Mouse (Mus musculus) limb, embryonic 12.5 days (tissue): ENCODE measurements around the gene Lclat1. TPM values are rescaled to one million over a fixed set of nuclear protein-coding genes. Genes with fewer than 3 reads are reported as not detected.
"Not testable (repeated sequence)": the region's sequence is repeated elsewhere in the genome, so short reads cannot be mapped to it uniquely, and the experiment has no call there.

Experiments
- ATAC-seq: fragments of 200-750 bp; cut with Nextera tagmentation; 2 replicates; pipeline ENCODE4 v1.8.0; 2017; ENCODE audit warnings: low read depth, moderate TSS enrichment; ENCODE audit not compliant: insufficient number of reproducible peaks, insufficient read depth, low FRiP score, low TSS enrichment
- H3K27ac ChIP-seq: fragments of 300-500 bp; sonication (generic); 2 replicates; pipeline ENCODE4 v1.5.1; 2016; ENCODE audit warnings: mild to moderate bottlenecking, moderate library complexity
- H3K27me3 ChIP-seq: fragments of 300-500 bp; sonication (generic); 2 replicates; pipeline ENCODE4 v1.6.1; 2016; ENCODE audit warnings: mild to moderate bottlenecking, moderate library complexity
- H3K36me3 ChIP-seq: fragments of 300-500 bp; sonication (generic); 2 replicates; pipeline ENCODE4 v1.6.1; 2016; ENCODE audit warnings: mild to moderate bottlenecking, moderate library complexity
- H3K4me1 ChIP-seq: fragments of 300-500 bp; sonication (generic); replicated peaks from 2 replicates; pipeline ENCODE4 v1.6.1; 2016
- H3K4me2 ChIP-seq: fragments of 300-500 bp; sonication (generic); 2 replicates; pipeline ENCODE4 v1.6.1; 2016; ENCODE audit warnings: mild to moderate bottlenecking, moderate library complexity
- H3K4me3 ChIP-seq: fragments of 300-500 bp; sonication (generic); replicated peaks from 2 replicates; pipeline ENCODE4 v1.5.1; 2016; ENCODE audit warnings: mild to moderate bottlenecking
- H3K9ac ChIP-seq: fragments of 300-500 bp; sonication (generic); replicated peaks from 2 replicates; pipeline ENCODE4 v1.6.1; 2016; ENCODE audit warnings: mild to moderate bottlenecking, moderate library complexity
- H3K9me3 ChIP-seq: fragments of 300-500 bp; sonication (generic); 2 replicates; pipeline ENCODE4 v1.6.1; 2016; ENCODE audit warnings: mild to moderate bottlenecking, moderate library complexity
- WGBS: fragments of 180-500 bp; shearing (Covaris S2); methylation state at CpG from one replicate; pipeline ENCODE4 v1.1.7; 2016; 5-methylcytosine and 5-hydroxymethylcytosine counted together
- polyA plus RNA-seq: library from polyadenylated mRNA; unstranded; fragments of >200 nt; fragmentation: Nextera tagmentation; extraction: Ambion mirVana; gene quantifications from 2 replicates; pipeline ENCODE4 v1.2.1, GENCODE M21; 2016

The Lclat1 gene
- polyA plus RNA-seq, 1 experiment from 2014 or later, result 7.5 TPM

GRCm38 (mm10) chr17:73145426-73145825 is 37.6 kb downstream of the Lclat1 start:
- 85% methylated on average over 2 of the region's 2 CpGs for WGBS
- no peak for ATAC-seq

DNA sequence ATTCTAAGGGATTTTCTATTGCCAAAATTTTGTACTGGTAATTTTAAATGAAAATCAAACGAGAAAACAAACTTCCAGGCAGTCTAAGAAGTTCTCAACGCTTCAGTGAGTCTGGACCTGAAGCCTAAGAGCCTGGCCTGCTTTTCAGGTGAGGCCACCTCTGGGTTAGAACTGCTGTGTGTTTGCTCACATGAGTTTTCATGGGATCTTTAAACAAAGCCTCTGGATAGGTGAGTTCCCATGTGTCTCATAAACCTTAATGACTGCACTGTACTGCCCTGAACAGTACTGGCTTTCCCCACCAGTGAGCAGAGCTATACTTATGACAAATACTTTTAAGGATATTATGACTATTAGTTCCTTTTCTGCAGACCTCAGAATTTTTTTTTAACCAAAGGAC is 40.8 kb downstream of the Lclat1 start:
- H3K4me1 ChIP-seq, result peaks cover 9% of the 10 kb centered on the region
- H3K36me3 ChIP-seq, result no peaks in the 10 kb centered on the region
- H3K4me2 ChIP-seq, result no peak overlapping the region
- H3K4me3 ChIP-seq, result no peak overlapping the region
- no peak overlapping the region for H3K9ac ChIP-seq
- no peaks in the 10 kb centered on the region for H3K27me3 ChIP-seq
- no peaks in the 10 kb centered on the region for H3K9me3 ChIP-seq
- WGBS, result 75% methylated on average over 2 of the region's 2 CpGs
- no peak for ATAC-seq
- no peak overlapping the region for H3K27ac ChIP-seq

More at GRCm38 (mm10) chr17:73145426-73145825, 37.6 kb downstream of the Lclat1 start:
- H3K27ac ChIP-seq, result no peak overlapping the region
- H3K4me2 ChIP-seq, result no peak overlapping the region
- H3K4me3 ChIP-seq, result no peak overlapping the region
- H3K9me3 ChIP-seq, result 0 out of 2 replicates have a peak, but pooled peaks cover 1% of the 10 kb centered on the region
- peaks cover 9% of the 10 kb centered on the region for H3K4me1 ChIP-seq
- no peaks in the 10 kb centered on the region for H3K27me3 ChIP-seq
- H3K9ac ChIP-seq, result no peak overlapping the region
- H3K36me3 ChIP-seq, result no peaks in the 10 kb centered on the region

DNA sequence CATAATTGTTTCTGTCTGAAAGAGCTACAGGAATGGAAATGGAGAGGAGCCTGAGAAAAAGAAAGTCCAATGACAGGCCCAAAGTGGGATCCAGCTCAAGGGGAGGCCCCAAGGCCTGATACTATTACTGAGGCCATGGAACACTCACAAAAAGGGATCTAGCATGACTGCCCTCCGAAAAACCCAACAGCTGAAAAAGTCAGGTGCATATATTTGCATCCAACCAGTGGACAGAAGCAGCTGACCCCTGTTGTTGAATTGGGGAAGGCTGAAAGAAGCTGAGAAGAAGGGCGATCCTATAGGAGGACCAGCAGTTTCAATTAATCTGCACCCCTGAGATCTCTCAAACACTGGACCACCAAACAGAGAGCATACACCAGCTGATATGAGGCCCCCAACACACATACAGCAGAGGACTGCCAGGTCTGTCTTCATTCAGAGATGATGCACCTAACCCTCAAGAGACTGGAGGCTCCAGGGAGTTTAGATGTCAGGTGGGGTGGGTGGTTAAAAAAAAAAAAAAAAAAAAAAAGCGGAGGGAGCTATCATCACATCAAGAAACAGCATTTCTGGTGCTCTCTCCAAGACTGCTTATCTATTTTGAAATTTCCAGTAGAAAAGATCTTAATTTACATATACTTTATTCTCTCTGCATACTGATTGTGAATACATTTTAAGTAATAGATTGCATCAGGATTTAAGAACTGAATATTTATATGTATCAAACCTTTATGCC is 45.2 kb downstream of the Lclat1 start:
- H3K27ac ChIP-seq, H3K27me3 ChIP-seq, ATAC-seq, H3K36me3 ChIP-seq, H3K4me2 ChIP-seq, H3K4me1 ChIP-seq, H3K9me3 ChIP-seq, H3K4me3 ChIP-seq, H3K9ac ChIP-seq: not testable (repeated sequence)
- 96% methylated on average over 3 of the region's 3 CpGs for WGBS

DNA sequence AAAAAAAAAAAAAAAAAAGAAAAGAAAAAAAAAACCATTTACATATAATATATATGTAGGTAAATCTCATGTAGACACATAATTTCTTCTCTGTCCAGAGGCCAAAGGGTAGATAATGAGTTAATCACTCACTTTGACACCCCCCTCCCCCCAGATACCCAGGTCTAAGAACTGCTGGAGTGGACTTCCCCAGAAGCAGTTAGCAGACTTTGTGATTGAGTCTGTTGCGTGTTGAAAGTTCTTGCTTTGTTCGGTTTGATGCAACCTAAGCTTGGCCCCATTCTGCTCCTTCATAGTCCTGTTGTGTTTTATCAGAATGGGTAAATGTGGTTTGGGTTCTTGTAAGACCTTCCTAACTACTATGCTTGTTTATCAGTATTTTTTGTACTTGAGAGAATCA is 45.9 kb downstream of the Lclat1 start:
- ATAC-seq, result no peak
- no peak overlapping the region for H3K9ac ChIP-seq
- peaks cover 3% of the 10 kb centered on the region for H3K4me1 ChIP-seq
- WGBS, result 86% methylated on average over 2 of the region's 2 CpGs
- H3K9me3 ChIP-seq, result no peaks in the 10 kb centered on the region
- H3K27ac ChIP-seq, result no peak overlapping the region
- H3K27me3 ChIP-seq, result no peaks in the 10 kb centered on the region
- no peaks in the 10 kb centered on the region for H3K36me3 ChIP-seq
- no peak overlapping the region for H3K4me3 ChIP-seq
- H3K4me2 ChIP-seq, result no peak overlapping the region

DNA sequence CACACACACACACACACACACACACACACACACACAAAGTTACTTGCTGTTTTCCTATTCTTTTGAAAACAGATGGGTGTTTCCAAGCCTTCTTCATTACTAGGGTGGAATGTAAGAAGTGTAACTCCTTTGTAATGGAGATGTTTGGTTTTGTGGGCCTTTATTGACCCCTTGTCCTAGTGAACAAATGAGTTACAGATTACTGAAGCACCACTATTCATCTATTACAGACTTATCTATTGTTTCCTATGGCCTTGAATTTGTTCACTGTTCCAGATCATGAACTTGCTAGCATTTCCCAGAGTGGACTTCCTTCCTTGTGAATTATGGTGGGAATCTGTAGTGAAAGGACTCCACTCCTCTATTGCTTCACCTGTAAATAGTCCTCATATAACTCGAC is 48.8 kb downstream of the Lclat1 start:
- Histone ChIP-seq H3K4me1 (no peaks in the 10 kb centered on the region), H3K36me3 (no peaks in the 10 kb centered on the region), H3K27me3 (no peaks in the 10 kb centered on the region), H3K27ac (no peak overlapping the region), H3K4me2 (no peak overlapping the region), H3K4me3 (no peak overlapping the region), H3K9me3 (no peaks in the 10 kb centered on the region), H3K9ac (no peak overlapping the region)
- no peak for ATAC-seq
- WGBS, result 90% methylated on average over 1 of the region's 1 CpGs

DNA sequence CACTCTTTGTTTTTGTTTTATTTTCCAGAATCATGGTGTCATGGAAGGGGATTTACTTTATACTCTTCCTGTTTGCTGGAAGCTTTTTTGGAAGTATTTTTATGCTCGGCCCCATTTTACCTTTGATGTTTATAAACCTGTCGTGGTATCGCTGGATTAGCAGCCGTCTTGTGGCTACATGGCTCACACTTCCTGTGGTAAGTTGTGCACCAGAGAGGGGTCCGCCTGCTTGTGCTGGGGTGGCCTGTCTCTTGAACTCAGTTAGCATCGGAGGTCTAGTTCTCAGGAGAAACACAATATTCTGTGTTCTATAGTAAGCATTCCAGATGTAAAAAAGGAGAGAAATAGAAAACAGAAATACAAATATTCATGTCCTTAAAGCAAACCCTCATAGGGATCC is 54.0 kb downstream of the Lclat1 start:
- no peak for ATAC-seq
- no peaks in the 10 kb centered on the region for H3K9me3 ChIP-seq
- no peak overlapping the region for H3K27ac ChIP-seq
- H3K4me3 ChIP-seq, result no peak overlapping the region
- H3K4me1 ChIP-seq, result peaks cover 4% of the 10 kb centered on the region; the same call in 1 of the 2 replicates
- no peaks in the 10 kb centered on the region for H3K27me3 ChIP-seq
- 0 out of 2 replicates have a peak, but pooled peaks cover 7% of the 10 kb centered on the region for H3K36me3 ChIP-seq
- WGBS, result 72% methylated on average over 6 of the region's 6 CpGs
- H3K4me2 ChIP-seq, result no peak overlapping the region
- H3K9ac ChIP-seq, result no peak overlapping the region

DNA sequence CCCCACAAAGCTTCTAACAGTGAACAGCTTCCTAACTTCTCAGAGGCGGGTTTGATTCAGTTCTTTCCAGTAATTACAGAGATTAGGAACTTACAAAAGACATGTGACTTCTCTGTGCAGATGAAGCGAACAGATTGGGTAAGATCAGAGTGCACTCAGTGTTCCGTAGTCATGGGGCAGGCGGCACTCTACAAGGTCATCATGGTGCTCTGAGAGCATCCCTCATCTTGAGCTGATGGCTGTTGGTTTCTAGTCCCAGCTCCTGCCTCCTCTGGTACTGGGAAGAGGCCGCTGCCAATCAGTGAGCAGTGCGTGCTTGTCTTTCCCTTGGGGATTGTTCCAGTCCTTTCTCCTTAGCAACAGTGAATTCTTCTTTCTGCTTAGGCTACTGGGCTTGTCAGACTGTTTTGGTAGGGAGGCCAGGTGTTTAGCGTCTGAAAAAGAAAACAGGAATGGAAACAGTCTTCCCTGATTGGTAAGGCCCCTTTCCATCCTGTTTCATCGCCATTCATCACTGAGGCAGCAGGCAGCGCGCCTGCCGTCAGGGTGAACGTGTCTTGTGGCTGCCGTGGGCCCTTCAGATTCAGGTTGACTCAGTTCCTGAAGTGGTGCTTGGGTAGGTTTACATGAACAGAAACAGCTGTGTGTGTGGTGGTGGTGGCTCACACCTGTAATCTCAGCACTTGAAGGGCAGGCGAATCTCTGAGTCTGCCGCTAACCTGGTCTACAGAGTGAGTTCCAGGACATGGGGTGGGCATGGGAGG is 54.8 kb downstream of the Lclat1 start:
- 83% methylated on average over 15 of the region's 15 CpGs for WGBS
- no peak overlapping the region for H3K4me2 ChIP-seq
- H3K9me3 ChIP-seq, result no peaks in the 10 kb centered on the region
- H3K9ac ChIP-seq, result no peak overlapping the region
- 0 out of 2 replicates have a peak, but pooled peaks cover 7% of the 10 kb centered on the region for H3K36me3 ChIP-seq
- H3K4me1 ChIP-seq, result peaks cover 4% of the 10 kb centered on the region; the same call in 1 of the 2 replicates
- H3K4me3 ChIP-seq, result no peak overlapping the region
- no peaks in the 10 kb centered on the region for H3K27me3 ChIP-seq
- no peak for ATAC-seq
- no peak overlapping the region for H3K27ac ChIP-seq

- Histone ChIP-seq H3K27me3 (no peaks in the 10 kb centered on the region), H3K9ac (no peak overlapping the region), H3K27ac (no peak overlapping the region), H3K4me3 (no peak overlapping the region), H3K36me3 (0 out of 2 replicates have a peak, but pooled peaks cover 7% of the 10 kb centered on the region), H3K4me1 (peaks cover 4% of the 10 kb centered on the region; the same call in 1 of the 2 replicates), H3K9me3 (no peaks in the 10 kb centered on the region), H3K4me2 (no peak overlapping the region)
- 68% methylated on average over 3 of the region's 3 CpGs for WGBS
- ATAC-seq, result no peak
These were observed 55.8 kb downstream of the Lclat1 start for GRCm38 (mm10) chr17:73163597-73163996.

DNA sequence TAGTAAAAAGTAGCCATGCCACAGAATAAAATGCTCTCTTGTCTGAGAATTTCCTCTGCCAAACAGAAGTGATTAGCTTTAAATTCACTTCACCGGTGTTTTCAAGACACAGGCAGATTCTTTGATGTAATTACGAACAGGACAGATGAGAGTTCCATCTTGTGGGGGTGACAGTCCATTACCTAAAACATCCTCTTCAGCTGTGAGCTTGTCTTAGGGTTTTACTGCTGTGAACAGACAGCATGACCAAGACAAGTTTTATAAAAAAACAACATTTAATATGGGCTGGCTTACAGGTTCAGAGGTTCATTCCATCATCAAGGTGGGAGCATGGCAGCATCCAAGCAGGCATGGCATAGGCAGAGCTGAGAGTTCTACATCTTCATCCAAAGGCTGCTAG is 56.3 kb downstream of the Lclat1 start:
- WGBS, result 74% methylated on average over 2 of the region's 2 CpGs
- Histone ChIP-seq H3K27me3 (no peaks in the 10 kb centered on the region), H3K9ac (no peak overlapping the region), H3K4me2 (no peak overlapping the region), H3K27ac (no peak overlapping the region), H3K4me1 (peaks cover 4% of the 10 kb centered on the region; the same call in 1 of the 2 replicates), H3K9me3 (no peaks in the 10 kb centered on the region), H3K4me3 (no peak overlapping the region), H3K36me3 (0 out of 2 replicates have a peak, but pooled peaks cover 7% of the 10 kb centered on the region)
- ATAC-seq, result no peak

DNA sequence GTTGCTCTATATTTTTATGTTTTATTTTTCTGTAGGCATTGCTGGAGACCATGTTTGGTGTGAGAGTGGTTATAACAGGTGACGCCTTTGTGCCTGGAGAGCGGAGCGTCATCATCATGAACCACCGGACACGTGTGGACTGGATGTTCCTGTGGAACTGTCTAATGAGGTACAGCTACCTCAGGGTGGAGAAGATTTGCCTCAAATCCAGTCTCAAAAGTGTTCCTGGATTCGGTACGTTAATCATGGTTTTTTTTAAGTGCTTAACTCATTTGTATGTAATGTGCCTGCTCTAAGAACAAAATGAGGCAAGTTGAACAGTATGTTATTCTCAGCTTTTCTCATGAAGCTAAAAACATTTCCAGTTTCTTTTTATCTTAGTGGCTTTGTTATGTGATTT is 61.7 kb downstream of the Lclat1 start:
- ATAC-seq, result no peak
- Histone ChIP-seq H3K9ac (no peak overlapping the region), H3K4me2 (no peak overlapping the region), H3K27me3 (no peaks in the 10 kb centered on the region), H3K4me3 (no peak overlapping the region), H3K36me3 (peaks cover 12% of the 10 kb centered on the region), H3K9me3 (no peaks in the 10 kb centered on the region), H3K27ac (no peak overlapping the region), H3K4me1 (peaks cover 8% of the 10 kb centered on the region)
- whole genome bisulfite sequencing, result 97% methylated on average over 7 of the region's 7 CpGs

DNA sequence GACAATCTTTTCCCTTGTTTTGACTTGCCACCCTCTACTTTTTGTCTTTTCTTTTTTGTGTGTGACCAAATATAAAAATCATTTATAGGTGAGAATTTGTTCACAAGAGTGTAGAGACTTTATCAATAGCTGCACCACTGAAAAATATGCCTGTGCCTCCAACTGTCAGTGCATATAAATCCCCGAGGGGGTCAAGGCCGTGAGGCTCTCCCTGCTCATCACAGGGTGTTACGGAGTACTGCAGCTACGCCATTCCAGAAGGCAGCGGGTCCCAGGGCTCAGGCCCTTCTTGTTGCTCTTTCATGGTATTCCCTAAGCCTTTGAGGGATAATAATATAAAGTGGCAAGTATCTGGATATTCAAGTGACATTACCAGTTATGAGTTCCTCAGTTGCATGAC is 62.4 kb downstream of the Lclat1 start:
- WGBS, result 95% methylated on average over 5 of the region's 5 CpGs

More for the DNA sequence above, 62.4 kb downstream of the Lclat1 start:
- no peak for ATAC-seq
- Histone ChIP-seq H3K36me3 (peaks cover 7% of the 10 kb centered on the region), H3K27ac (no peak overlapping the region), H3K27me3 (no peaks in the 10 kb centered on the region), H3K4me2 (no peak overlapping the region), H3K4me1 (peaks cover 14% of the 10 kb centered on the region), H3K9ac (no peak overlapping the region), H3K9me3 (no peaks in the 10 kb centered on the region), H3K4me3 (no peak overlapping the region)
